Mouse (Mus musculus) intestine, postnatal 0 days (tissue): Measurements from ENCODE around the gene Smco2. TPM values are rescaled to one million over a fixed set of nuclear protein-coding genes. Genes with fewer than 3 reads are reported as not detected.

Source experiments
- ATAC-seq: fragments of 200-750 bp; cut with Nextera tagmentation; 2 replicates; pipeline ENCODE4 v1.8.0; 2017; ENCODE audit warnings: mild to moderate bottlenecking, moderate TSS enrichment, moderate library complexity
- H3K27ac ChIP-seq: fragments of 300-500 bp; sonication (generic); 2 replicates; pipeline ENCODE4 v1.5.1; 2014; ENCODE audit warnings: mild to moderate bottlenecking, low read depth, low read length, moderate library complexity
- H3K27me3 ChIP-seq: fragments of 300-500 bp; sonication (generic); replicated peaks from 2 replicates; pipeline ENCODE4 v1.6.1; 2014; ENCODE audit warnings: low read length, mixed read lengths; ENCODE audit not compliant: control insufficient read depth, insufficient read depth
- H3K36me3 ChIP-seq: fragments of 300-500 bp; sonication (generic); 2 replicates; pipeline ENCODE4 v1.6.1; 2014; ENCODE audit warnings: mild to moderate bottlenecking, moderate library complexity; ENCODE audit not compliant: control insufficient read depth, insufficient read depth
- H3K4me1 ChIP-seq: fragments of 300-500 bp; sonication (generic); replicated peaks from 2 replicates; pipeline ENCODE4 v1.6.1; 2014; ENCODE audit warnings: antibody characterized with exemption, low read length, mixed read lengths; ENCODE audit not compliant: control insufficient read depth, insufficient read depth
- H3K4me2 ChIP-seq: fragments of 300-500 bp; sonication (generic); replicated peaks from 2 replicates; pipeline ENCODE4 v1.6.1; 2014; ENCODE audit warnings: low read depth, mild to moderate bottlenecking, moderate library complexity
- H3K4me3 ChIP-seq: fragments of 300-500 bp; sonication (generic); 2 replicates; pipeline ENCODE4 v1.5.1; 2014; ENCODE audit warnings: low read depth, low read length
- H3K9ac ChIP-seq: fragments of 300-500 bp; sonication (generic); 2 replicates; pipeline ENCODE4 v1.6.1; 2014; ENCODE audit warnings: mild to moderate bottlenecking, low read depth, low read length
- H3K9me3 ChIP-seq: fragments of 300-500 bp; sonication (generic); 2 replicates; pipeline ENCODE4 v1.6.1; 2016; ENCODE audit warnings: mixed run types; ENCODE audit not compliant: control insufficient read depth
- CTCF ChIP-seq: sonication (generic); IDR thresholded peaks from 2 replicates; pipeline ENCODE4 v1.5.1; 2016; ENCODE audit warnings: low read depth, mild to moderate bottlenecking, control low read depth, antibody characterized with exemption, moderate library complexity
- WGBS: fragments of 180-500 bp; shearing (Covaris S2); extraction: QIAGEN DNeasy Blood & Tissue Kit; methylation state at CpG from one replicate; pipeline ENCODE4 v1.1.7; 2014; 5-methylcytosine and 5-hydroxymethylcytosine counted together
- polyA plus RNA-seq: library from polyadenylated mRNA; unstranded; fragments of >200 nt; fragmentation: Nextera tagmentation; extraction: Ambion mirVana; gene quantifications from 2 replicates; pipeline ENCODE4 v1.2.1, GENCODE M21; 2015

Smco2 gene
- polyA plus RNA-seq, 1 experiment from 2014 or later, result not detected

GRCm38 (mm10) chr6:146888660-146889490, 39.0 kb downstream of the Smco2 start:
- no peaks in the 10 kb centered on the region; the same call in 1 of the 2 replicates for H3K4me1 ChIP-seq
- H3K9ac ChIP-seq, result peak overlapping the region; percentile 95
- ATAC-seq, result peak; percentile 65
- no peaks in the 10 kb centered on the region for H3K9me3 ChIP-seq
- H3K36me3 ChIP-seq, result no peaks in the 10 kb centered on the region
- 5% methylated on average over 25 of the region's 26 CpGs for WGBS
- peak overlapping the region; percentile 80 for H3K4me2 ChIP-seq
- H3K27me3 ChIP-seq, result no peaks in the 10 kb centered on the region
- TF ChIP-seq CTCF, result no peak
- H3K4me3 ChIP-seq, result peak overlapping the region; percentile 91
- peak overlapping the region; percentile 94 for H3K27ac ChIP-seq

GRCm38 (mm10) chr6:146890215-146890614, 40.3 kb downstream of the Smco2 start:
- no peak for ATAC-seq
- 0 out of 2 replicates have a peak overlapping the region, but pooled peaks have one; percentile 11 for H3K4me3 ChIP-seq
- no peak for TF ChIP-seq CTCF
- H3K4me2 ChIP-seq, result peak overlapping the region; percentile 80
- 58% methylated on average over 2 of the region's 2 CpGs for WGBS
- no peaks in the 10 kb centered on the region; the same call in 1 of the 2 replicates for H3K4me1 ChIP-seq
- no peaks in the 10 kb centered on the region for H3K27me3 ChIP-seq
- peaks cover 4% of the 10 kb centered on the region; the same call in 1 of the 2 replicates for H3K36me3 ChIP-seq
- 0 out of 2 replicates have a peak overlapping the region, but pooled peaks have one; percentile 13 for H3K9ac ChIP-seq
- no peaks in the 10 kb centered on the region for H3K9me3 ChIP-seq
- H3K27ac ChIP-seq, result peak overlapping the region; percentile 28; the same call in 1 of the 2 replicates

GRCm38 (mm10) chr6:146890633-146891032, 40.7 kb downstream of the Smco2 start:
- no peaks in the 10 kb centered on the region for H3K27me3 ChIP-seq
- H3K4me1 ChIP-seq, result no peaks in the 10 kb centered on the region; the same call in 1 of the 2 replicates
- no peak for TF ChIP-seq CTCF
- ATAC-seq, result no peak; the same call in 1 of the 2 replicates
- no peaks in the 10 kb centered on the region for H3K9me3 ChIP-seq
- H3K27ac ChIP-seq, result peak overlapping the region; percentile 28; the same call in 1 of the 2 replicates
- H3K36me3 ChIP-seq, result peaks cover 4% of the 10 kb centered on the region; the same call in 1 of the 2 replicates
- H3K4me3 ChIP-seq, result 0 out of 2 replicates have a peak overlapping the region, but pooled peaks have one; percentile 11
- peak overlapping the region; percentile 80 for H3K4me2 ChIP-seq
- H3K9ac ChIP-seq, result 0 out of 2 replicates have a peak overlapping the region, but pooled peaks have one; percentile 13

GRCm38 (mm10) chr6:146893890-146894289, 44.0 kb downstream of the Smco2 start:
- Histone ChIP-seq H3K4me1 (peaks cover 4% of the 10 kb centered on the region; the same call in 1 of the 2 replicates), H3K27ac (no peak overlapping the region), H3K36me3 (peaks cover 4% of the 10 kb centered on the region), H3K9ac (no peak overlapping the region), H3K27me3 (no peaks in the 10 kb centered on the region), H3K4me3 (no peak overlapping the region), H3K4me2 (no peak overlapping the region), H3K9me3 (no peaks in the 10 kb centered on the region)
- no peak for TF ChIP-seq CTCF
- no peak for ATAC-seq
- WGBS, result 56% methylated on average over 2 of the region's 2 CpGs

- Histone ChIP-seq H3K9me3 (no peaks in the 10 kb centered on the region), H3K4me2 (no peak overlapping the region), H3K4me1 (0 out of 2 replicates have a peak, but pooled peaks cover 4% of the 10 kb centered on the region), H3K27ac (no peak overlapping the region), H3K36me3 (peaks cover 4% of the 10 kb centered on the region), H3K9ac (no peak overlapping the region), H3K27me3 (no peaks in the 10 kb centered on the region), H3K4me3 (no peak overlapping the region)
- no peak for TF ChIP-seq CTCF
- 57% methylated on average over 6 of the region's 6 CpGs for WGBS
- no peak for ATAC-seq
Observed at GRCm38 (mm10) chr6:146898709-146899108, 48.8 kb downstream of the Smco2 start.

GRCm38 (mm10) chr6:146899647-146900046, 49.7 kb downstream of the Smco2 start:
- Histone ChIP-seq H3K4me2 (no peak overlapping the region), H3K36me3 (peaks cover 3% of the 10 kb centered on the region), H3K9me3 (no peaks in the 10 kb centered on the region), H3K4me3 (no peak overlapping the region), H3K9ac (no peak overlapping the region), H3K27me3 (no peaks in the 10 kb centered on the region), H3K27ac (no peak overlapping the region), H3K4me1 (peaks cover 4% of the 10 kb centered on the region; the same call in 1 of the 2 replicates)
- 63% methylated on average over 2 of the region's 2 CpGs for WGBS
- ATAC-seq, result no peak
- TF ChIP-seq CTCF, result no peak
